Mouse (Mus musculus) myocyte (in vitro differentiated cells): ENCODE results near the gene Add1.

Source experiments
- CEBPB ChIP-seq: IDR thresholded peaks from 2 replicates; pipeline ENCODE4 v1.6.1; 2011; ENCODE audit warnings: mild to moderate bottlenecking, moderate library complexity; ENCODE audit not compliant: poor library complexity, insufficient read depth, severe bottlenecking
- E2F4 ChIP-seq: IDR thresholded peaks from one replicate; pipeline ENCODE4 v1.6.1; 2011; ENCODE audit warnings: mild to moderate bottlenecking, control low read depth, moderate library complexity; ENCODE audit not compliant: insufficient read depth
- MAX ChIP-seq: IDR thresholded peaks from one replicate; pipeline ENCODE4 v1.6.1; 2011; ENCODE audit warnings: low read depth, mild to moderate bottlenecking, control low read depth
- MYOG ChIP-seq, 3 experiments: IDR thresholded peaks; one replicate each; pipeline ENCODE4 v1.6.1; 2011; ENCODE audit warnings: control low read depth in 2 of 3, low read depth in 2 of 3, mild to moderate bottlenecking in 2 of 3; ENCODE audit not compliant: insufficient read length in 2 of 3, control insufficient read depth in 1 of 3, insufficient read depth in 1 of 3
- POLR2A ChIP-seq: IDR thresholded peaks from one replicate; pipeline ENCODE4 v1.6.1; 2011; ENCODE audit warnings: low read depth, mild to moderate bottlenecking, control low read depth, moderate library complexity; ENCODE audit not compliant: insufficient read length
- REST ChIP-seq: IDR thresholded peaks from one replicate; pipeline ENCODE4 v1.6.1; 2011; ENCODE audit warnings: mild to moderate bottlenecking, control low read depth, moderate library complexity; ENCODE audit not compliant: insufficient read depth, insufficient read length
- SRF ChIP-seq: IDR thresholded peaks from one replicate; pipeline ENCODE4 v1.6.1; 2011; ENCODE audit warnings: low read depth; ENCODE audit not compliant: control insufficient read depth, insufficient read length
- TCF12 ChIP-seq: IDR thresholded peaks from one replicate; pipeline ENCODE4 v1.6.1; 2011; ENCODE audit warnings: mild to moderate bottlenecking, control low read depth; ENCODE audit not compliant: poor library complexity, insufficient read depth, severe bottlenecking
- TCF3 ChIP-seq: IDR thresholded peaks from one replicate; pipeline ENCODE4 v1.6.1; 2011; ENCODE audit warnings: low read depth, control low read depth; ENCODE audit not compliant: insufficient read length
- USF1 ChIP-seq: IDR thresholded peaks from one replicate; pipeline ENCODE4 v1.6.1; 2011; ENCODE audit warnings: low read depth, mild to moderate bottlenecking, control low read depth, moderate library complexity

DNA sequence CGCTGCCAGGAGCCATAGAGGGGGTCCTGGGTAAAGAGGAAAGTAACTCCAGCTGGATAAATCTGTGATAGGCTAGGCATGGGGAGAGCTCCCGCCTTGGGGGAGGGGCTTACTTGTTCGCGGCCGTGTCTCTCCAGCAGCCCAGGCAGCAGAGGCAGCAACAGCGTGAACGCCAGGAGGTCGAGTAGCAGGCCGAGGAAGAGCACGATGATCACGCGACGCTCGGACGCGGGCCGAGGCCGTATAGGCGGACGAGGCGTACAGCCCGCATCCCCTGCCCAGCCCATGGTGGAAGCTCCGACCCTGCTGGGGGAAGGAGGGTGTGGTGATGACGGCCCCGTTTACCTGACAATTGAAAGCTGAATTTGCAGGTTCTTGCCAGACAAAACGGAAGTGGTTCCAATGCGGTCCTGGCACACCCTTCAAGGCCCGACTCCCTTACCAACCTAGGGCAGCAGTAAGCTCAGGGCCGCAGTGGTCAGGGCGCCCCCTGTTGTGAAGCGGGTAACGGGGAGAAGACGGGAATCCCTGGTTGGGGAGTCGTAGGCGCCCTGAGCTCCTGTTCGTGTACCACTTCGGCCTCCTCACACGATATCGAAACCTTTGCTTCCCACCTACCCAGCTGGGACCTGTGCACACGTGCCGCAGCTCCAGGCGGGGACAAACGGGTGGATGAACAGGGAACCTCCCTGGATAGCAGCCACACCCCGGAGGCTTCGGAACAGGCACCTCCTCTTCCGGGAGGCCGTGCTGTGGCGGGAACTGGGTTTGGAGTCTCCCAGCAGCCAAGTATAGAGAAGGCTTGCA, 63.2 kb downstream of the Add1 start, which contains the start of gene Mfsd10:
- TF ChIP-seq TCF3 (no peak), USF1 (no peak), POLR2A (peak; percentile 92), MAX (no peak), TCF12 (no peak), E2F4 (peak; percentile 74), CEBPB (no peak), MYOG (IDR thresholded peaks at IDR 0.05; ENCODE audit: control insufficient read depth in 1 of 3, insufficient read depth in 1 of 3, insufficient read length in 2 of 3, low read depth in 2 of 3) (no peak), REST (no peak), SRF (no peak)
